Mouse (Mus musculus) lung, embryonic 16.5 days (tissue): Measurements from ENCODE around the gene Il10. TPM values are rescaled to one million over a fixed set of nuclear protein-coding genes. Genes with fewer than 3 reads are reported as not detected.

Source experiments
- ATAC-seq: fragments of 200-750 bp; cut with Nextera tagmentation; 2 replicates; pipeline ENCODE4 v1.8.0; 2017; ENCODE audit warnings: low read depth, mild to moderate bottlenecking, moderate library complexity
- H3K27ac ChIP-seq: fragments of 300-500 bp; sonication (generic); 2 replicates; pipeline ENCODE4 v1.5.1; 2014; ENCODE audit warnings: mild to moderate bottlenecking, control low read depth, low read length
- H3K27me3 ChIP-seq: fragments of 300-500 bp; sonication (generic); 2 replicates; pipeline ENCODE4 v1.6.1; 2014; ENCODE audit warnings: low read depth, low read length, mixed read lengths; ENCODE audit not compliant: control insufficient read depth, insufficient read depth
- H3K36me3 ChIP-seq: fragments of 300-500 bp; sonication (generic); 2 replicates; pipeline ENCODE4 v1.6.1; 2014; ENCODE audit warnings: low read length; ENCODE audit not compliant: control insufficient read depth, insufficient read depth
- H3K4me1 ChIP-seq: fragments of 300-500 bp; sonication (generic); replicated peaks from 2 replicates; pipeline ENCODE4 v1.6.1; 2014; ENCODE audit warnings: low read length, mixed read lengths; ENCODE audit not compliant: control insufficient read depth, insufficient read depth
- H3K4me2 ChIP-seq: fragments of 300-500 bp; sonication (generic); 2 replicates; pipeline ENCODE4 v1.6.1; 2014; ENCODE audit warnings: low read depth, low read length, control low read depth
- H3K4me3 ChIP-seq: fragments of 300-500 bp; sonication (generic); 2 replicates; pipeline ENCODE4 v1.5.1; 2014; ENCODE audit warnings: mild to moderate bottlenecking, low read length, control low read depth
- H3K9ac ChIP-seq: fragments of 300-500 bp; sonication (generic); 2 replicates; pipeline ENCODE4 v1.6.1; 2014; ENCODE audit warnings: low read length, control low read depth
- H3K9me3 ChIP-seq: fragments of 300-500 bp; sonication (generic); 2 replicates; pipeline ENCODE4 v1.6.1; 2016; ENCODE audit warnings: low read length; ENCODE audit not compliant: control insufficient read depth
- WGBS: fragments of 180-500 bp; shearing (Covaris S2); extraction: QIAGEN DNeasy Blood & Tissue Kit; methylation state at CpG from one replicate; pipeline ENCODE4 v1.1.7; 2014; 5-methylcytosine and 5-hydroxymethylcytosine counted together
- polyA plus RNA-seq: library from polyadenylated mRNA; unstranded; fragments of >200 nt; fragmentation: Nextera tagmentation; extraction: Ambion mirVana; gene quantifications from 2 replicates; pipeline ENCODE4 v1.2.1, GENCODE M21; 2015

The Il10 gene
- polyA plus RNA-seq, 1 experiment from 2014 or later: not detected

GRCm38 (mm10) chr1:131051073-131051472, 31.4 kb downstream of the Il10 start:
- H3K4me3 ChIP-seq: no peak overlapping the region
- no peaks in the 10 kb centered on the region for H3K27me3 ChIP-seq
- no peaks in the 10 kb centered on the region for H3K9me3 ChIP-seq
- no peak overlapping the region for H3K4me2 ChIP-seq
- no peak overlapping the region for H3K9ac ChIP-seq
- H3K36me3 ChIP-seq: peaks cover 24% of the 10 kb centered on the region
- 34% methylated on average over 7 of the region's 7 CpGs for WGBS
- ATAC-seq: peak; percentile 29; the same call in 1 of the 2 replicates
- H3K4me1 ChIP-seq: peaks cover 8% of the 10 kb centered on the region
- H3K27ac ChIP-seq: no peak overlapping the region

- Histone ChIP-seq H3K4me2 (no peak overlapping the region), H3K9ac (no peak overlapping the region), H3K9me3 (no peaks in the 10 kb centered on the region), H3K4me3 (no peak overlapping the region), H3K36me3 (peaks cover 37% of the 10 kb centered on the region), H3K27ac (0 out of 2 replicates have a peak overlapping the region, but pooled peaks have one; percentile 32), H3K4me1 (peaks cover 10% of the 10 kb centered on the region), H3K27me3 (no peaks in the 10 kb centered on the region)
- WGBS: 9% methylated on average over 8 of the region's 8 CpGs
- peak; percentile 77 for ATAC-seq
Observed at GRCm38 (mm10) chr1:131053239-131053638, 33.6 kb downstream of the Il10 start.

- Histone ChIP-seq H3K4me2 (no peak overlapping the region), H3K27me3 (no peaks in the 10 kb centered on the region), H3K9me3 (no peaks in the 10 kb centered on the region), H3K27ac (0 out of 2 replicates have a peak overlapping the region, but pooled peaks have one; percentile 32), H3K36me3 (peaks cover 37% of the 10 kb centered on the region), H3K9ac (no peak overlapping the region), H3K4me1 (peaks cover 13% of the 10 kb centered on the region), H3K4me3 (no peak overlapping the region)
- 0 out of 2 replicates have a peak, but pooled peaks have one; percentile 16 for ATAC-seq
- WGBS: 59% methylated on average over 4 of the region's 4 CpGs
Observed at GRCm38 (mm10) chr1:131053656-131054055, 34.0 kb downstream of the Il10 start.

GRCm38 (mm10) chr1:131054251-131054650, 34.6 kb downstream of the Il10 start:
- H3K27me3 ChIP-seq: no peaks in the 10 kb centered on the region
- no peak overlapping the region for H3K9ac ChIP-seq
- no peaks in the 10 kb centered on the region for H3K9me3 ChIP-seq
- no peak for ATAC-seq
- H3K36me3 ChIP-seq: peaks cover 37% of the 10 kb centered on the region
- no peak overlapping the region for H3K4me2 ChIP-seq
- no peak overlapping the region for H3K27ac ChIP-seq
- 77% methylated on average over 4 of the region's 4 CpGs for WGBS
- H3K4me3 ChIP-seq: no peak overlapping the region
- H3K4me1 ChIP-seq: peaks cover 18% of the 10 kb centered on the region

GRCm38 (mm10) chr1:131058431-131058830, 38.8 kb downstream of the Il10 start:
- Histone ChIP-seq H3K27me3 (no peaks in the 10 kb centered on the region), H3K4me3 (no peak overlapping the region), H3K4me2 (no peak overlapping the region), H3K27ac (no peak overlapping the region), H3K4me1 (peaks cover 50% of the 10 kb centered on the region), H3K36me3 (peaks cover 30% of the 10 kb centered on the region), H3K9ac (no peak overlapping the region), H3K9me3 (no peaks in the 10 kb centered on the region)
- 56% methylated on average over 7 of the region's 7 CpGs for WGBS
- peak; percentile 29; the same call in 1 of the 2 replicates for ATAC-seq

GRCm38 (mm10) chr1:131059411-131059810, 39.8 kb downstream of the Il10 start:
- H3K36me3 ChIP-seq: peaks cover 27% of the 10 kb centered on the region
- H3K27ac ChIP-seq: no peak overlapping the region
- H3K9me3 ChIP-seq: no peaks in the 10 kb centered on the region
- H3K27me3 ChIP-seq: no peaks in the 10 kb centered on the region
- no peak overlapping the region for H3K4me3 ChIP-seq
- no peak overlapping the region for H3K4me2 ChIP-seq
- no peak overlapping the region for H3K9ac ChIP-seq
- 28% methylated on average over 1 of the region's 1 CpGs for WGBS
- peaks cover 48% of the 10 kb centered on the region for H3K4me1 ChIP-seq
- ATAC-seq: no peak

- Histone ChIP-seq H3K4me2 (no peak overlapping the region), H3K4me3 (no peak overlapping the region), H3K36me3 (peaks cover 22% of the 10 kb centered on the region), H3K27me3 (no peaks in the 10 kb centered on the region), H3K9me3 (no peaks in the 10 kb centered on the region), H3K9ac (no peak overlapping the region), H3K27ac (no peak overlapping the region), H3K4me1 (peaks cover 48% of the 10 kb centered on the region)
- WGBS: 82% methylated on average over 5 of the region's 5 CpGs
- no peak for ATAC-seq
Observed at GRCm38 (mm10) chr1:131059841-131060240, 40.2 kb downstream of the Il10 start.

- no peaks in the 10 kb centered on the region for H3K9me3 ChIP-seq
- no peak overlapping the region for H3K4me2 ChIP-seq
- peak; percentile 41; the same call in 1 of the 2 replicates for ATAC-seq
- H3K9ac ChIP-seq: no peak overlapping the region
- no peaks in the 10 kb centered on the region for H3K27me3 ChIP-seq
- 0 out of 2 replicates have a peak overlapping the region, but pooled peaks have one; percentile 4 for H3K27ac ChIP-seq
- peaks cover 15% of the 10 kb centered on the region for H3K36me3 ChIP-seq
- 49% methylated on average over 13 of the region's 13 CpGs for WGBS
- peaks cover 48% of the 10 kb centered on the region for H3K4me1 ChIP-seq
- no peak overlapping the region for H3K4me3 ChIP-seq
Observed at GRCm38 (mm10) chr1:131060290-131061253, 40.9 kb downstream of the Il10 start.

GRCm38 (mm10) chr1:131061740-131062254, 42.2 kb downstream of the Il10 start:
- no peak for ATAC-seq
- Histone ChIP-seq H3K9ac (no peak overlapping the region), H3K9me3 (no peaks in the 10 kb centered on the region), H3K27me3 (no peaks in the 10 kb centered on the region), H3K4me3 (no peak overlapping the region), H3K4me1 (peaks cover 48% of the 10 kb centered on the region), H3K36me3 (peaks cover 6% of the 10 kb centered on the region), H3K27ac (no peak overlapping the region), H3K4me2 (no peak overlapping the region)
- WGBS: 48% methylated on average over 7 of the region's 7 CpGs
